Mouse (Mus musculus): ENCODE measurements around the gene Dmd. TPM values are rescaled to one million over a fixed set of nuclear protein-coding genes. Genes with fewer than 3 reads are reported as not detected.

The Dmd gene
- polyA plus RNA-seq (2014; fragmentation: Nextera tagmentation; extraction: Ambion mirVana), result 39.3 and 52.8 TPM in 2 replicates

DNA sequence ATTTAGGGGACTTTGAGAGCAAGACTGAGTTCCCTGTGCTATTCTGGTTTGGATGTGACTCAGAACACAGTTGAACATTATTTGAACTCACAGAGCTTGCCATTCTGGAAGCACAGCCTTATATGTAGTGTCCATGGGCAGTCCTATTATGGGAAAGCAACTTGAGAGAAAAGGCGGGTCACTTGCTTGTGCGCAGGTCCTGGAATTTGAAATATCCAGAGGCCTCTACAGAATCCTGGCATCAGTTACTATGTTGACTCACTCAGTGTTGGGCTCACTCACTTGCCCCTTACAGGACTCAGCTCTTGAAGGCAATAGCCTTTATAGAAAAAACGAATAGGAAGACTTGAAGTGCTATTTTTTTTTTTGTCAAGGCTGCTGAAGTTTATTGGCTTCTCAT, at the start of gene Dmd:
TSS of gene Dmd (plus strand) at position 241 of the 400 bp plus-strand sequence.
- no peaks in the 10 kb centered on the region for H3K9me3 ChIP-seq (ENCODE audit: control insufficient read depth, low read length)
- H3K9ac ChIP-seq (replicated peaks; ENCODE audit: low read depth, low read length), result no peak within 1 kb of the TSS
- H3K4me1 ChIP-seq (ENCODE audit: control insufficient read depth, insufficient read depth, low read length), result no peaks in the 10 kb centered on the region
- H3K27me3 ChIP-seq (ENCODE audit: control insufficient read depth, insufficient read depth, low read length), result no peaks in the 10 kb centered on the region
- no peak within 1 kb of the TSS for H3K27ac ChIP-seq (ENCODE audit: low read depth, low read length)
- ATAC-seq (ENCODE audit: low read depth), result no peak
- H3K4me2 ChIP-seq (ENCODE audit: low read depth, low read length), result no peak within 1 kb of the TSS
- 62% methylated on average over 3 of the region's 3 CpGs for WGBS
- H3K4me3 ChIP-seq (ENCODE audit: low read depth, low read length), result no peak within 1 kb of the TSS
- no peaks in the 10 kb centered on the region for H3K36me3 ChIP-seq (ENCODE audit: control insufficient read depth, insufficient read depth, low read length)

DNA sequence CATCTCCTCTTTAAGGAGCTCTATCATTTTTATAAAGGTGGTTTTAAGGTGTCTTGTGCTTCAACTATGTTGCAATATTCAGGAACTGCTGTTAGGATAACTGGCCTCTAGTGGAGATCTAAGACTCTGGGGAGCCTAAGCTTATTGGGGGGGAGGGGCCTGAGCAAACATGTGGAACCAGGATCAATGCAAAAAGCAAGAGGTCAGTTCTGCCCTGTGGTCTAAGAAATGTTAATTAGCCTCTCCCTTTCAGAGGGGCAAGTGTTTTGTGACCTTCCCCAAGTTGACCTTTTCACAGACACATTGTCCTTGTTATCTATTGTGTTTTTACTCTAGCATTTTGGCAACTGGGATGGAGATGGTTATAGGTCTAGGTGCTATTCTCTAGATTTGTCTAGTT, 47.2 kb upstream of the Dmd start:
- Histone ChIP-seq H3K9me3 (ENCODE audit: control insufficient read depth, low read length) (no peaks in the 10 kb centered on the region), H3K4me3 (ENCODE audit: low read depth, low read length) (no peak overlapping the region), H3K4me1 (ENCODE audit: control insufficient read depth, insufficient read depth, low read length) (no peaks in the 10 kb centered on the region), H3K27me3 (ENCODE audit: control insufficient read depth, insufficient read depth, low read length) (no peaks in the 10 kb centered on the region), H3K27ac (ENCODE audit: low read depth, low read length) (no peak overlapping the region), H3K36me3 (ENCODE audit: control insufficient read depth, insufficient read depth, low read length) (no peaks in the 10 kb centered on the region), H3K9ac (replicated peaks; ENCODE audit: low read depth, low read length) (no peak overlapping the region), H3K4me2 (ENCODE audit: low read depth, low read length) (no peak overlapping the region)
- ATAC-seq (ENCODE audit: low read depth), result no peak

DNA sequence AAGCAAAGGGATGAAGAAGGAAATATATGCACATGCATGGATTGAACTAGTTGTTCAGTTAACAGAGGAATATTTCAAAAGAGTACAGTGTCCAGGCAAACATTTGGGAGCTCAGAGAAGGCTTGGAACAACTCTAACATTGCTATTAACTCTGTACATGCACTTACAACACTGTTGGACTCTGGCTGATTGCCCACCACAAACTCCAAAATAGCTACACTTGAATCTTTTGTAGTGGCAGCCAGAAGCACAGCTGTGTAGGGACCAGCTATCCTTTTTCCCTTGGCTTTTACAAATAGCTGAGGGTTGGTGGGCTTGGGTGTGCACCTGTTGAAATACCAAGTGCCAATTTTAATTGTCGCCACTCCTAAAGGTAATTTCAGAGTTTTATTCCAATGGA, 39.0 kb downstream of the Dmd start:
- H3K27ac ChIP-seq (ENCODE audit: low read depth, low read length), result no peak overlapping the region
- no peaks in the 10 kb centered on the region for H3K27me3 ChIP-seq (ENCODE audit: control insufficient read depth, insufficient read depth, low read length)
- no peak overlapping the region for H3K4me3 ChIP-seq (ENCODE audit: low read depth, low read length)
- H3K4me2 ChIP-seq (ENCODE audit: low read depth, low read length), result no peak overlapping the region
- 78% methylated on average over 1 of the region's 1 CpGs for WGBS
- no peaks in the 10 kb centered on the region for H3K4me1 ChIP-seq (ENCODE audit: control insufficient read depth, insufficient read depth, low read length)
- H3K9me3 ChIP-seq (ENCODE audit: control insufficient read depth, low read length), result no peaks in the 10 kb centered on the region
- no peak overlapping the region for H3K9ac ChIP-seq (replicated peaks; ENCODE audit: low read depth, low read length)
- ATAC-seq (ENCODE audit: low read depth), result no peak
- H3K36me3 ChIP-seq (ENCODE audit: control insufficient read depth, insufficient read depth, low read length), result no peaks in the 10 kb centered on the region

DNA sequence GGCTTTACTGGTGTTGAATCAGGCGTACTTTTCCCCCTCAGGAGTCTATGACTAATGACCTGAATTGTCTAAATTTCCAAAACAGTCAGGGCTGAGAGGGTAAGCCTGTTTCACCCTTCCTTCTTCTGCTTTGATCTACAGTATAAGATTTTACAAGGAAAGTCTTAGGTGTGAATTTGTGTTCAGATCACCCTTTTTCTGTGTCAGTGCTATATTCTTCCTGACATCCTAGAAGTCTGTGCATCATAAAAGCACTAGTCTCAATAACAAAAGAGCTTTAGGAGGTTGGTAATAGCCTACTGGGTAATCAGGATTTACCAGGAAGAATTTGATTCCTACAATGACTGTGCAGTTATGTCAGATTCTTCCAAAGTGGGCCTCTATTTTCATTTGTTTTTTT, 101.5 kb downstream of the Dmd start:
- WGBS, result 50% methylated on average over 1 of the region's 1 CpGs
- no peak for ATAC-seq (ENCODE audit: low read depth)
- no peak overlapping the region for H3K27ac ChIP-seq (ENCODE audit: low read depth, low read length)
- no peak overlapping the region for H3K4me2 ChIP-seq (ENCODE audit: low read depth, low read length)
- no peaks in the 10 kb centered on the region for H3K27me3 ChIP-seq (ENCODE audit: control insufficient read depth, insufficient read depth, low read length)
- no peak overlapping the region for H3K9ac ChIP-seq (replicated peaks; ENCODE audit: low read depth, low read length)
- no peaks in the 10 kb centered on the region for H3K36me3 ChIP-seq (ENCODE audit: control insufficient read depth, insufficient read depth, low read length)
- no peak overlapping the region for H3K4me3 ChIP-seq (ENCODE audit: low read depth, low read length)
- H3K9me3 ChIP-seq (ENCODE audit: control insufficient read depth, low read length), result no peaks in the 10 kb centered on the region
- H3K4me1 ChIP-seq (ENCODE audit: control insufficient read depth, insufficient read depth, low read length), result no peaks in the 10 kb centered on the region

DNA sequence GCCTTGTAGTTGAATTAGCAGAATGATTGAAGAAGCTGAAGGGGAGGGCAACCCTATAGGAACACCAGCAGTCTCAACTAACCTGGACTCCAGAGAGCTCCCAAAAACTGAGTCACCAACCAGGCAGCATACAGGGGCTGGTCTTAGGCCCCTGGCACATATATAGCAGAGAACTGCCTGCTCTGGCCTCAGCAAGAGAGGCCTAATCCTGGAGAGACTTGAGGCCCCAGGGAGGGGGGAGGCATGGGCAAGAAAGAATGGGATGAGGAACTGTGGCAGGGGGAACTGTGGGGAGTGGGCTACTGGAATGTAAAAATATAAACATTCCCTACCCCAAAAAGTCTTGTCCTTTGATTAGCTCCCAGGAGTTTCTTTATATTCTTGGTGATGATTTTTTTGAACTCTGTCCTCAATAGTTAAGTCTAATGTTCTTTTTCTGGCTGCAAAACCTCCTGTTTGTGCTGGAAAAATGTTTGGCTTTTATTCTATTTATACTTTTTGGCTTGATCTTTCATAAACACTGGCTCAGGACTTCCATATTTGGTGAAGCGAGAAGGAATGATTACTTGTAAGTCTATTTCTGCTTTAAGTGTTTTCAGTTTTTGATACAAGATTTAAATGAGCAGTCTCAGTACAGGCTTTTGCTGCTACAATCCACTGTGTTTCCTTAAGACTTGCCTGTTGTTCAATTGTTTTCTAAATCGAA, 167.7 kb downstream of the Dmd start:
- H3K36me3 ChIP-seq (ENCODE audit: control insufficient read depth, insufficient read depth, low read length), result no peaks in the 10 kb centered on the region
- H3K9ac ChIP-seq (replicated peaks; ENCODE audit: low read depth, low read length), result no peak overlapping the region
- H3K4me2 ChIP-seq (ENCODE audit: low read depth, low read length), result no peak overlapping the region
- H3K27ac ChIP-seq (ENCODE audit: low read depth, low read length), result no peak overlapping the region
- no peak overlapping the region for H3K4me3 ChIP-seq (ENCODE audit: low read depth, low read length)
- no peaks in the 10 kb centered on the region for H3K9me3 ChIP-seq (ENCODE audit: control insufficient read depth, low read length)
- ATAC-seq (ENCODE audit: low read depth), result no peak
- H3K4me1 ChIP-seq (ENCODE audit: control insufficient read depth, insufficient read depth, low read length), result no peaks in the 10 kb centered on the region
- H3K27me3 ChIP-seq (ENCODE audit: control insufficient read depth, insufficient read depth, low read length), result no peaks in the 10 kb centered on the region
- 79% methylated on average over 2 of the region's 2 CpGs for WGBS

- Histone ChIP-seq H3K27me3 (ENCODE audit: control insufficient read depth, insufficient read depth, low read length) (no peaks in the 10 kb centered on the region), H3K4me2 (ENCODE audit: low read depth, low read length) (no peak overlapping the region), H3K36me3 (ENCODE audit: control insufficient read depth, insufficient read depth, low read length) (no peaks in the 10 kb centered on the region), H3K9me3 (ENCODE audit: control insufficient read depth, low read length) (no peaks in the 10 kb centered on the region), H3K27ac (ENCODE audit: low read depth, low read length) (no peak overlapping the region), H3K4me3 (ENCODE audit: low read depth, low read length) (no peak overlapping the region), H3K4me1 (ENCODE audit: control insufficient read depth, insufficient read depth, low read length) (no peaks in the 10 kb centered on the region), H3K9ac (replicated peaks; ENCODE audit: low read depth, low read length) (no peak overlapping the region)
- ATAC-seq (ENCODE audit: low read depth), result no peak
- WGBS, result 66% methylated on average over 2 of the region's 2 CpGs
These were observed 168.5 kb downstream of the Dmd start for GRCm38 (mm10) chrX:83117198-83117597.

GRCm38 (mm10) chrX:83220563-83220962, 271.9 kb downstream of the Dmd start:
- 86% methylated on average over 2 of the region's 2 CpGs for WGBS
- ATAC-seq (ENCODE audit: low read depth), result no peak

DNA sequence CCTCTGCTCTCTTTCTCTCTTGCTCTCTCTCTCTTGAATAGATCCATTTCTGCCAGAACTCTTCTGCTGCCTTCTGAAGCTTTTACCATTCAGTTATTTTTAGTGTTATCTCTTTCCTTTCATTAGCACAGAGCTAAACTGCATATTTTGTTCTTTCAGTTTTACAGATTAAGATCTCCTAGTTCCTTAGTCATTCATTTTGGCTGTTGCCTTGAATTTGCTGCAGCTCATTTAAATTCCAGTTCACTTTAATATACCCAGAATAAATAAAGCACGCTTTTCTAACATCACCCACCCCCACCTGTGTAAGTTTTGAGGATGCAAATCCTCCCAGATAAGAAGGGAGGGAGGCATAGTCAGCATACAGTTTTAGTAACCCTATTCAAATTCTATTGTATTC, 272.4 kb downstream of the Dmd start:
- Histone ChIP-seq H3K9ac (replicated peaks; ENCODE audit: low read depth, low read length) (no peak overlapping the region), H3K4me3 (ENCODE audit: low read depth, low read length) (no peak overlapping the region), H3K4me1 (ENCODE audit: control insufficient read depth, insufficient read depth, low read length) (no peaks in the 10 kb centered on the region), H3K27me3 (ENCODE audit: control insufficient read depth, insufficient read depth, low read length) (no peaks in the 10 kb centered on the region), H3K4me2 (ENCODE audit: low read depth, low read length) (no peak overlapping the region), H3K27ac (ENCODE audit: low read depth, low read length) (no peak overlapping the region), H3K36me3 (ENCODE audit: control insufficient read depth, insufficient read depth, low read length) (no peaks in the 10 kb centered on the region), H3K9me3 (ENCODE audit: control insufficient read depth, low read length) (no peaks in the 10 kb centered on the region)
- WGBS, result 37% methylated on average over 1 of the region's 1 CpGs
- no peak for ATAC-seq (ENCODE audit: low read depth)

More at GRCm38 (mm10) chrX:83220563-83220962, 271.9 kb downstream of the Dmd start:
- Histone ChIP-seq H3K27me3 (ENCODE audit: control insufficient read depth, insufficient read depth, low read length) (no peaks in the 10 kb centered on the region), H3K9me3 (ENCODE audit: control insufficient read depth, low read length) (no peaks in the 10 kb centered on the region), H3K9ac (replicated peaks; ENCODE audit: low read depth, low read length) (no peak overlapping the region), H3K36me3 (ENCODE audit: control insufficient read depth, insufficient read depth, low read length) (no peaks in the 10 kb centered on the region), H3K4me2 (ENCODE audit: low read depth, low read length) (no peak overlapping the region), H3K27ac (ENCODE audit: low read depth, low read length) (no peak overlapping the region), H3K4me3 (ENCODE audit: low read depth, low read length) (no peak overlapping the region), H3K4me1 (ENCODE audit: control insufficient read depth, insufficient read depth, low read length) (no peaks in the 10 kb centered on the region)

GRCm38 (mm10) chrX:83487598-83487997, 538.9 kb downstream of the Dmd start, which contains the start of gene Tsga8:
Gene Tsga8 (minus strand): TSS chrX:83487924.
- ATAC-seq (ENCODE audit: low read depth), result no peak
- no peak within 1 kb of the TSS for H3K4me3 ChIP-seq (ENCODE audit: low read depth, low read length)
- no peak within 1 kb of the TSS for H3K4me2 ChIP-seq (ENCODE audit: low read depth, low read length)
- 94% methylated on average over 15 of the region's 15 CpGs for WGBS
- no peak within 1 kb of the TSS for H3K9ac ChIP-seq (replicated peaks; ENCODE audit: low read depth, low read length)
- H3K36me3 ChIP-seq (ENCODE audit: control insufficient read depth, insufficient read depth, low read length), result no peaks in the 10 kb centered on the region
- no peaks in the 10 kb centered on the region for H3K27me3 ChIP-seq (ENCODE audit: control insufficient read depth, insufficient read depth, low read length)
- H3K27ac ChIP-seq (ENCODE audit: low read depth, low read length), result no peak within 1 kb of the TSS
- no peaks in the 10 kb centered on the region for H3K4me1 ChIP-seq (ENCODE audit: control insufficient read depth, insufficient read depth, low read length)
- no peaks in the 10 kb centered on the region for H3K9me3 ChIP-seq (ENCODE audit: control insufficient read depth, low read length)
